Mouse (Mus musculus) macrophage (primary cell): ENCODE measurements around the gene Limd1. TPM values are rescaled to one million over a fixed set of nuclear protein-coding genes. Genes with fewer than 3 reads are reported as not detected.

Experiments
- H3K27ac ChIP-seq: fragments of 350-480 bp; formaldehyde crosslinking; 2 replicates; pipeline ENCODE4 v1.9.0; 2021
- H3K36me3 ChIP-seq: fragments of 350-480 bp; formaldehyde crosslinking; 2 replicates; pipeline ENCODE4 v1.9.0; 2021; ENCODE audit errors: inconsistent target
- H3K4me3 ChIP-seq: fragments of 350-480 bp; formaldehyde crosslinking; 2 replicates; pipeline ENCODE4 v1.9.0; 2021; ENCODE audit errors: inconsistent target
- H3K79me2 ChIP-seq: fragments of 350-480 bp; formaldehyde crosslinking; 2 replicates; pipeline ENCODE4 v1.9.0; 2021; ENCODE audit errors: inconsistent target
- WGBS: methylation state at CpG from one replicate; pipeline ENCODE4 v1.1.7; 2026; ENCODE audit warnings: inconsistent platforms; ENCODE audit not compliant: missing documents; 5-methylcytosine and 5-hydroxymethylcytosine counted together
- polyA plus RNA-seq: library from polyadenylated mRNA; stranded (reverse); fragments of 250-400 nt; gene quantifications from 3 replicates; pipeline ENCODE4 v1.2.4, GENCODE M21; 2018; ENCODE audit warnings: inconsistent platforms

Gene Limd1
- polyA plus RNA-seq, 1 experiment from 2014 or later = 20.9 TPM

- H3K79me2 ChIP-seq = peaks cover 99% of the 10 kb centered on the region
- H3K36me3 ChIP-seq = peaks cover 4% of the 10 kb centered on the region; the same call in 1 of the 2 replicates
- WGBS = 85% methylated on average over 8 of the region's 9 CpGs
- no peak overlapping the region for H3K27ac ChIP-seq
- no peak overlapping the region for H3K4me3 ChIP-seq
Measured at GRCm38 (mm10) chr9:123491917-123492585, 13.5 kb downstream of the Limd1 start.

DNA sequence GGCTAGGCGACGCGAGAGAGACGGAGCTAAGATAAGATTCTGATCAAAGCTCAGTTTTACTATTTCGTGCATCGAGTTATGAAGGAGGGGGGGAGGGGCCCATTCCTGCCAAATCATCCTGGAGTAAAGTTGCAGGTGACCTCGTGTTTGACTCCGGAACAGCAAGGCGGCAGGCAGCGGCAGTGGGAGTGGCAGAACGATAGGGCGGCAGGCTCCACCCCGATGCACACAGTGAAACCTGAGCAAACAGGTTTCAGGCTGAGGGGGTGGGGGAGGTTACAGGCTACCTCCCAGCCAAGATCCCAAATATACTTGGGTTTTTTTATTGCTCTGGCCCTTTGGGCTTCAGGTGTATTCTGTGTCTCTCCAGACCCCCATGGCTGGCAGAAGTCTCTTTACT, 18.2 kb downstream of the Limd1 start:
- WGBS = 95% methylated on average over 13 of the region's 13 CpGs
- Histone ChIP-seq H3K27ac (no peak overlapping the region), H3K79me2 (peaks cover 65% of the 10 kb centered on the region), H3K36me3 (no peaks in the 10 kb centered on the region; the same call in 1 of the 2 replicates), H3K4me3 (no peak overlapping the region)

DNA sequence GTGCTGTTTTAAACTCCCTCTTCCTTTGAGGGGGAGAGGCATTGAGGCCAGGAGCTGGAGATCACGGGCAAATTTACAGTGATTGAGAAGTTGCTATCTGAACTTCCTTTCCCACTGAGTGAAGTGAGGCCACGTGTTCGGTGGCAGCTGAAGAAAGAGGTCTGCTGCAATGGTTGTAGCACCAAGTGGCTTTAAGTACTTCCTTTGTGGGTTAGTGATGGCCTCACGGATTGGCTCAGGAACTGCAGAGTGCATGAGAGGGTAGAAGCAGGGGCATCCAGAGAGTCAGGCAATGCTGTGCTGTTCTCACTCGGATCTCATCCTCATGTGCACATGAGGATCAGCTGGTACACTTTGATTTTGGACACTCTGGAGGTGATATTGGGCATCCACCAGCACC, 19.4 kb downstream of the Limd1 start:
- Histone ChIP-seq H3K27ac (no peak overlapping the region), H3K36me3 (no peaks in the 10 kb centered on the region; the same call in 1 of the 2 replicates), H3K4me3 (no peak overlapping the region), H3K79me2 (peaks cover 53% of the 10 kb centered on the region)
- WGBS = 0% methylated on average over 5 of the region's 5 CpGs

DNA sequence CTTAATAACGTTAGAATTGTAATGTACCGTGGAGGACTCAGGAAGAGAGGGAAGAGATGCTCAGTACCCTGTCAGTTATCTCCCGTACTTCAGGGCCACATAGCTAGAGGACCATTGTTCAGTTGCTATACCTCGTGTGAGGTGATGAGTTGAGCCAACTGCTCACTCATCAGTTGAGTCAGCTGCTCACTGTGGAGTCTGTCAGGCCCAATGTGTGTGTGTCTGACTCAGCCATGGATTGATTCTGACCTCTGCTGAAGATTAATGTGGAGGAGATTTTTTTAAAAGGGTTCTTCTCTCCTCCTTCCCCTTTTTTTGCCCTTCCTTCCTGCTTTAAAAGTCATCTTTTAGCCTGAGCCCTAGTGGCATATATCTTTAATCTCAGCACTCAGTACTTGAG, 22.0 kb downstream of the Limd1 start:
- Histone ChIP-seq H3K27ac (no peak overlapping the region), H3K79me2 (peaks cover 27% of the 10 kb centered on the region), H3K36me3 (no peaks in the 10 kb centered on the region; the same call in 1 of the 2 replicates), H3K4me3 (no peak overlapping the region)
- WGBS = 83% methylated on average over 4 of the region's 4 CpGs

GRCm38 (mm10) chr9:123503171-123503834, 24.8 kb downstream of the Limd1 start:
- Histone ChIP-seq H3K36me3 (no peaks in the 10 kb centered on the region; the same call in 1 of the 2 replicates), H3K79me2 (peaks cover 6% of the 10 kb centered on the region; the same call in 1 of the 2 replicates), H3K4me3 (no peak overlapping the region), H3K27ac (no peak overlapping the region)
- 92% methylated on average over 5 of the region's 5 CpGs for WGBS

GRCm38 (mm10) chr9:123504325-123504724, 25.8 kb downstream of the Limd1 start:
- Histone ChIP-seq H3K27ac (no peak overlapping the region), H3K4me3 (no peak overlapping the region), H3K36me3 (no peaks in the 10 kb centered on the region; the same call in 1 of the 2 replicates), H3K79me2 (no peaks in the 10 kb centered on the region)
- WGBS = 40% methylated on average over 2 of the region's 2 CpGs

DNA sequence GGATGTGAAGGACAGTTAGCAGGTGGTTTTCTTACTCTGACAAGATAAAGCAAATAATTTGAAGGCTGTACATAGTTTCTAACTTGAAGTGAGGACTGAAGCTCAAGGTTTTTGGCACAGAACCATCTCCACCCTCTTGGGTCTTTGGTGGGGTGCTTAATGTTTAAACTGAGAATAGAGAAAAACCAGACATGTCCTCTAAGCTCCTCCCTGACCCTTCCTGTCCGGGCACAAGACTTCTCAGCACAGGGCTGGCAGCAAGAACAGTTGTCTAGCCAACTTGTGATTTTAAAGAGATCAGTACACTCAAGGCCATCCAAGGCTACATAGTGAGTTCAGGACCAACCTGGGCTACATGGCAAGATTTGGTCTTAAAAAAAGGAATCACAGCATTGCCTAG, 27.1 kb downstream of the Limd1 start:
- Histone ChIP-seq H3K79me2 (no peaks in the 10 kb centered on the region), H3K36me3 (no peaks in the 10 kb centered on the region; the same call in 1 of the 2 replicates), H3K27ac (no peak overlapping the region), H3K4me3 (no peak overlapping the region)
- 100% methylated on average over 1 of the region's 1 CpGs for WGBS

GRCm38 (mm10) chr9:123506270-123507146, 28.0 kb downstream of the Limd1 start:
- 96% methylated on average over 3 of the region's 4 CpGs for WGBS
- H3K79me2 ChIP-seq = no peaks in the 10 kb centered on the region
- peaks cover 9% of the 10 kb centered on the region; the same call in 1 of the 2 replicates for H3K36me3 ChIP-seq

DNA sequence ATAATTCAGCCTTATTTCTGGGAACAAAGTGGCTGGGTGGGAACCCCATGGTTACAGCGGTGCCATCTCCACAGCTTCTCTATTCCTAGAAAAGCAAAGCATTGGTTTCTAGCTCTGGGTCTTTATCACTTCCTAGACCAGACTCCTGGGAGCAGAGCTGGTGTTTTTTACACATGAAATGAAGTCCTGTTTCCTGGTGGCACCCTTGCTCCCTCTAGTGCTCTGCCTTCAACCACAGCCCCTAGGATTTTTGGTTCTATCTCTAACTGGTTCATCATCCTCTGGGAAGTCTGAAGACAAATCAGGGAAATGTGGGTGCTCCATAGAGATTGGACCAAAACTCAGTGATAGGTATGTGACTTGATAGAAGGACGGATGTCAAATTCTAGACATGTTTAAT, 28.9 kb downstream of the Limd1 start:
- no peaks in the 10 kb centered on the region for H3K79me2 ChIP-seq
- WGBS = 97% methylated on average over 2 of the region's 2 CpGs
- no peak overlapping the region for H3K27ac ChIP-seq
- H3K36me3 ChIP-seq = peaks cover 17% of the 10 kb centered on the region; the same call in 1 of the 2 replicates
- no peak overlapping the region for H3K4me3 ChIP-seq

More at GRCm38 (mm10) chr9:123506270-123507146, 28.0 kb downstream of the Limd1 start:
- H3K4me3 ChIP-seq = no peak overlapping the region
- H3K27ac ChIP-seq = no peak overlapping the region

- peaks cover 21% of the 10 kb centered on the region; the same call in 1 of the 2 replicates for H3K36me3 ChIP-seq
- H3K27ac ChIP-seq = no peak overlapping the region
- 86% methylated on average over 2 of the region's 2 CpGs for WGBS
- no peak overlapping the region for H3K4me3 ChIP-seq
- no peaks in the 10 kb centered on the region for H3K79me2 ChIP-seq
Measured at GRCm38 (mm10) chr9:123508986-123509385, 30.5 kb downstream of the Limd1 start.

GRCm38 (mm10) chr9:123509638-123510604, 31.4 kb downstream of the Limd1 start:
- WGBS = 65% methylated on average over 8 of the region's 8 CpGs
- Histone ChIP-seq H3K36me3 (peaks cover 21% of the 10 kb centered on the region; the same call in 1 of the 2 replicates), H3K4me3 (no peak overlapping the region), H3K27ac (no peak overlapping the region), H3K79me2 (no peaks in the 10 kb centered on the region)

- 92% methylated on average over 5 of the region's 5 CpGs for WGBS
- H3K4me3 ChIP-seq = no peak overlapping the region
- H3K36me3 ChIP-seq = peaks cover 21% of the 10 kb centered on the region; the same call in 1 of the 2 replicates
- H3K27ac ChIP-seq = no peak overlapping the region
- no peaks in the 10 kb centered on the region for H3K79me2 ChIP-seq
Measured at GRCm38 (mm10) chr9:123510926-123511325, 32.4 kb downstream of the Limd1 start.

GRCm38 (mm10) chr9:123512482-123512881, 34.0 kb downstream of the Limd1 start:
- Histone ChIP-seq H3K36me3 (peaks cover 36% of the 10 kb centered on the region; the same call in 1 of the 2 replicates), H3K4me3 (no peak overlapping the region), H3K27ac (no peak overlapping the region), H3K79me2 (no peaks in the 10 kb centered on the region)
- WGBS = 80% methylated on average over 2 of the region's 2 CpGs
